Mouse (Mus musculus) layer of hippocampus, postnatal 14 days (tissue): ENCODE data around the gene Sh3d19. TPM values are rescaled to one million over a fixed set of nuclear protein-coding genes. Genes with fewer than 3 reads are reported as not detected.
A peak's percentile ranks its signal among the peaks of the same experiment; 100 is the strongest.

Experiments used
- DNase-seq, 2 experiments: peaks; one replicate each; pipeline ENCODE4 v3.0.0; 2021 to 2022; ENCODE audit warnings: low spot score in 2 of 2, mixed read lengths in 1 of 2
- long read RNA-seq, 2 experiments: library from polyadenylated mRNA; stranded (forward); transcript quantifications; one replicate each; pipeline ENCODE4 v2.0.0; 2021
- total RNA-seq, 2 experiments: library from RNA; stranded (reverse); gene quantifications; 2 replicates each; pipeline ENCODE4 v1.2.3; 2021

Sh3d19 gene
- total RNA-seq, result 10 to 100 TPM; 40.6 to 42.5 TPM
- long read RNA-seq, experiment 1, partial matches to known transcripts, result 0 of 3 reads
- long read RNA-seq, experiment 1, other reads (novel, unspliced or antisense), result 3 of 3 reads
- long read RNA-seq, experiment 2, partial matches to known transcripts, result 0 of 8 reads
- long read RNA-seq, experiment 2, other reads (novel, unspliced or antisense), result 5 of 8 reads

DNA sequence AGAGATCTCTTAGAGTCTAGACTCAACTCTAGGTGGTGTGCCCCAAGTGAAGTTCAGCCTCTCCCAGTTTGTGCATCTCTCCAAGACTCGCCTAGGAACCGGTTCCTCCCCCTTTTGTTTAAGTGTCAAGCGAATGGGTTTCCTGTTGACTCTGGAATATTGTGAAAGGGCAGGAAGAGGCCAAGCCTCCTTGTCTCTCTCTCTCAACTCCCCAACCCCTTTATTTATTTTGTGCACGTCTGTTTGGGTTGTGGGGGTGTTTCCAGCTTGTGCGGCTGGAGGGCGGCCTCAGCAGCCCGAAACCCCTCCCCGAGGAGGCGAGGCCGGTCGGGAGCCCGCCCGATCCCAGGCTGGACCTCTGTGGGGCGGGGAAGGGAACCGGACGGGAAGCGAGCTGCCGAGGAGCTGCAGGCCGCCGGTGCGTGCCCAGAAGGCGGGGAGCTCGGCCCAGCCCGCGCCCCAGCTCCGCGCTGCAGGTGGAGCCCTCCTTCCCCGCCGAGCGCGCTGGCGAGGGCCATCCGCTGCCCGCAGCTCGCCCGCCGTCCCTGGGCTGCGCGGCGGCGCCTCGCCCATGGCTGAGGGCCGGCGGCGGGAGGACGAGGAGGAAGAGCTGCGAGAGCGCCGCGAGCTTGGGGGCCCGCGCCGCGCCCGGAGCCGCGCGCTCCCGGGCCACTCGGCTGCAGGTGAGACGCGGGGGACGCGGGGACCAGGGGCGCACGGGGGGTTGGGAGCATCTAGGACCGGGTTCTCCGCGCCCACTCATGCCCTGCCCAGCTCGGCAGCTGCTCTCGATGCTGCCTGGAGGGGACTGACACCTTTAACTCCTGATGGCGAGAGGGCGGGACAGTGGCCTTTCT lies at the start of gene Sh3d19:
Gene Sh3d19, plus strand, starts transcription at position 368 of the 857 bp plus-strand sequence.
- peak; percentile 56 to 63 for DNase-seq

DNA sequence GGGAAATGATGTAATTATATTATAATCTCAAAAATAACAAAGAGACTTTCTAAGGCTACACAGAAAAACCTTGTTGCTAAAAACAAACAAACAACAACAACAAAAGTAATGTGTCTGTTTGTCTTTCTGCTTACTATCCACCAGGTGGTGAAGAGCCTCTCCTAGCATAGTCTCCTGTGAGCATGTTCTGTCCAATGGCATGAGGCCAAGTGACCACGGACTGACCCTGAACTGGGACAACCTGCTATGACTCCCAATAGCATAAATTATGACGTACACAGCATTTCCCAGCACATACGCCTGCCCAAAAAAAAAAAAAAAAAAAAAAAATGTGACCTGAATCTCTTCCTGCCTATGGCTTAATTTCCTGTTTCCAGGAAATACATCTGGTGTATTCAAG lies 48.6 kb upstream of the Sh3d19 start:
- DNase-seq, result no peak

- DNase-seq, result no peak
Observed at GRCm38 (mm10) chr3:85923343-85923742, 47.6 kb upstream of the Sh3d19 start.

DNA sequence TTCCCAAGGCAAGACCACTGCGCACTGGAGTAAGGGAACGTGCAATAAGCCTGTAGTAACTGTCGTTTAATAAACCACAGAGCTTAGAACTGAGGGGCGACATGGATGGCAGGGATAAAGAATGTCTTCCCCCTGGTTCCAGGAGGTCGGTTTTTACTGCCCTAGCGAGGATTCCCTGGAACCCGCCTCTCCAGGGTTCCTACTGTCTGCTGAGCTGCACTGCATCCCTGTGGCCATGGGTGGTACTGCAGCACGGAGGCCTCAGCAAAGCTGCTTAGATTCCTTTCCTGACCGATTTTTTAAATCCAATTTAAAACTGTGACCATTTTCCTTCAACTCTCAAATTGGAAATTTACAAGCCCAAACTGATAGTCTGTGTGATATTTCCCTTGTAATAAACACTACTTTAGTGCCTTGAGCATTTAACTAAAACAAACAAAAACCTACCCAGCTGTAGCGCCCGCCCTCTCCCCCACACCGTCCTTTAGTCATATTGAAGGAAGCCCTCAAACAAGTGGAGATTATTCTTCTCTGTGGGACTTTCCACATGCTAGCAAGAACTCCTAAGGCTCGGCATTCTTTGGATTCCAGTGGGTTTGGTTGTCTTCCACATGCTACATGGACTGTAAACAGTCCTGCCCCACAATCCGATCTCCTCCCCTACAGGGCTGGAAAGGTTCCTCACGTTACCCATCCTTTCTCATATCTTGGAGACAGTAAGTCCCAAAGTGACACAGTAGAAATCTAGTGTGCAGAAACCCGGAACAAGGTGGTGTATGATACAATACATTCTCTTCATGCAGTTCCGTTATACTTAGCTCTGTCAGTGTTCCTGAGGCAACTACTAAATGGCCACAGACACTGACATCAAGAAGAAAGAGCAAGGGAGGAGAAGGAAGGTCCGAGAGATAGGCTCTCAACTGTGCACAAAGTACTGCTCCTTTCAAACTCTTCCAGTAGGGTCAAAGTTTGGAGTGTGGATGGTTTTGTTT lies 46.7 kb upstream of the Sh3d19 start:
- DNase-seq, result peak; percentile 83

DNA sequence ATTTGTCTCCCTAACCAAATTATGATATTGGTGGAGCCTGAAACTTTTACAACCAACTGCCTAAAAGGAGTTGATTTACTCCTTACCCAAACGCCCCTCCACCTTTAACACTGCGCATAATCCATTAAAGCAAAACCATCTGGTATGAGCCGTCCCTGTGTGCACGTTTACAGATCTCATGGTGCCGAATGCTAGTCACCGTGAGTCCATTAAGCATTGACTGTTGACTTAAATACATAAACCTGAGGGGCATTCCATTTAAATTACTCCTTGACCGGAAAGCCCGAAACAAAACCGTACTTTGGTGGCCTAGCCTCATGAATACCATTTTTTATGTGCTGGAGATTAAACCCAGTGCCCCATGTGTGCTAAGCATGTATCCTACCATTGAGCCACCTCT lies 43.6 kb upstream of the Sh3d19 start:
- no peak for DNase-seq

GRCm38 (mm10) chr3:85928140-85928611 lies 42.7 kb upstream of the Sh3d19 start:
- peak in 1 of 2 experiments; percentile 67 for DNase-seq

GRCm38 (mm10) chr3:85929711-85930110 lies 41.2 kb upstream of the Sh3d19 start:
- no peak for DNase-seq

GRCm38 (mm10) chr3:85930671-85931255 lies 40.1 kb upstream of the Sh3d19 start:
- no peak for DNase-seq

GRCm38 (mm10) chr3:85931859-85932258 lies 39.0 kb upstream of the Sh3d19 start:
- no peak for DNase-seq

DNA sequence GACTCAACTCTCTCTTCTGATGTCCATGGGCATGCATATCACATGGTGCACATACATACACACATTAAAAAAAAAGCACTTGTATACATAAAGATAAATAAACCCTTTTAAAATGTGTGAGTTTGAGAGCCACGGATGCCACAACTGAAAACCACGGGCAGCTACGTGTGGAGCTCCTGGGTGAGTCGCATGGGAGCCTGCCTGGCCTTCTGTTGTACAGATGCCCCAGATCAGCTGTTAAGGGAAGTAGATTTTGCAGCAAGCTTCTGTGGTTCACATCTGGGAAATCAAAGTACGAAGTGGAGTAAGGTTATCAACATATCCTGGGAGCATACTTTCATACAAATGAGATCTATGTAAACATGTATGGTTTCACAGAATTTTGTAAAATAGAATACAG lies 37.3 kb upstream of the Sh3d19 start:
- no peak for DNase-seq

- DNase-seq, result no peak
Observed at GRCm38 (mm10) chr3:85950914-85951313, 20.0 kb upstream of the Sh3d19 start.

- no peak for DNase-seq
Observed at GRCm38 (mm10) chr3:85952696-85953283, 18.1 kb upstream of the Sh3d19 start.

GRCm38 (mm10) chr3:85955269-85955668 lies 15.6 kb upstream of the Sh3d19 start:
- DNase-seq, result peak; percentile 8 to 23

DNA sequence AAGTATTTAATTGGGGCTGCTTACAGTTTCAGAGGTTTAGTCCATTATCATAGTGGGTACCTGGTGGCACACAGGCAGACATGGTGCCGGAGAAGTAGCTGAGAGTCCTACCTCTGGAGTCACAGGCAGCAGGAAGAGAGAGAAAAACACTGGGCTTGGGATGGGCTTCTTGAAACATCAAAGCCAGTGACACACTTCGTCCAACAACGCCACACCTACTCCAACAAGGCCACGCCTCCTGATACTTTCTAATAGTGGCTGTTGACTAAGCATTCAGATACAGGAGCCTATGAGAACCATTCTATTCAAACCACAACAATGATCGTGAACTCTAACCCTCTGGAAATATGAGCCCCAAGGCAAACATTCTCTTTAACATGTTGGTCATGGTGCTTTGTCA lies 15.2 kb upstream of the Sh3d19 start:
- DNase-seq, result no peak

DNA sequence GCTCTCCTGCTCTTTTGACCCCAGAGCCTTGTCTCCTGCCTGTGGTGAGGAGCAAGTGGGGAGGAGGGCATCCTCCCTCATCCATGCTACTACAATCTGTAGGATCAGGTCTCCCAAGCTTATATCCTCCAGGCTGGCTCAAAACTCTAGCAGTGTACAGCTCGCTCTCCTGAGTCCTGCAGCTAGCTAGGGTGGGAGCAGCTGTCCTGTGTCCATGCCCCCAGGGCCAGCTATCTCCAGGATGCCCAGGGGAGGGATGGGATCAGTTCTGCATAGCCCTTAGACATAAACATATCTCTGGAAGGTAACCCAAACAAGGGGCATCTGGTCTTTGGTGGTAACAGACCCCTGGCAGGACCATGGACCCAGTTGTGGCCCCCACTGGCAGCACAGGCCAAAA lies 11.2 kb upstream of the Sh3d19 start:
- no peak for DNase-seq

GRCm38 (mm10) chr3:85961134-85961533 lies 9.8 kb upstream of the Sh3d19 start:
- DNase-seq, result no peak

DNA sequence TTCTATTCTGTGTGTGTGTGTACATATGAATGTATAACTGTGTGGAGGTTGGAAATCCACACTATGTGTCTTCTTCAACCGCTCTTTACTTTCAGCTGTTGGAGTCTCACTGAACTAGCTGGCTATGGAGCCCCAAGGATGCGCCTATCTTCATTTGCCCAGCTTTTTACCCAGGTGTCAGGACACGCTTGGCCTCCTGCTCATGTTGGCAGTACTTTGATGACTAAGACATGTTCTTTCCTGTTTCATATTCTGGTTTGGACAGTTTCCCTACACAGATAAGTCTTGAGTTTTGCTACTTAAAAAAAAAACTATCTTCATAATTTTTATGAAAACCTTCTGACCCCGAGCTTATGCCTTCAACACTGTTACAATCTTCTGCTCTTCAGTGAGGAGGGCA lies 5.4 kb upstream of the Sh3d19 start:
- DNase-seq, result no peak

DNA sequence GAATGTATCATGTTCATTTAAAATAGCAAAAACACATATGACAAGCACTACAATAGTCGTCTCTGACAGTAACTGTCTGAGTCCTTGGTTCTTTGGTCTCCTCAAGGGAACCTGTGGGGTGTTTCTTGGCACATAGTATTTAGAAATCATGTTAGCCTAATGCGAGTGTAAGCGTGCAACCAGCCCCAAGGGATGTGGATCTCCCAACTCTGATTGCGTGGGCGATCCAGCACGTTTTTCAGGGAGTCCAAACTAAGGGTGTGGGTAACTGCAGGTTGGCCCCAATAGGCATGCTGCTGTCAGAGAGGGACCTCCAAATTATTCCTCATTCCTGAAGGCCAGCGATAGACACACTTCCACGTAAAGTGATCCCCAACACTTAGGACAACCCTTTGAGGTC lies 1.9 kb upstream of the Sh3d19 start:
- no peak for DNase-seq

GRCm38 (mm10) chr3:85971599-85971975 lies 678 bp downstream of the Sh3d19 start:
- no peak for DNase-seq

GRCm38 (mm10) chr3:85973376-85974140 lies 2.6 kb downstream of the Sh3d19 start:
- DNase-seq, result no peak
